Mouse (Mus musculus): Measurements from ENCODE around the gene Stam2. TPM values are rescaled to one million over a fixed set of nuclear protein-coding genes. Genes with fewer than 3 reads are reported as not detected.

Stam2 gene
- polyA plus RNA-seq, 1 experiment from 2014 or later, result 24.9 TPM

DNA sequence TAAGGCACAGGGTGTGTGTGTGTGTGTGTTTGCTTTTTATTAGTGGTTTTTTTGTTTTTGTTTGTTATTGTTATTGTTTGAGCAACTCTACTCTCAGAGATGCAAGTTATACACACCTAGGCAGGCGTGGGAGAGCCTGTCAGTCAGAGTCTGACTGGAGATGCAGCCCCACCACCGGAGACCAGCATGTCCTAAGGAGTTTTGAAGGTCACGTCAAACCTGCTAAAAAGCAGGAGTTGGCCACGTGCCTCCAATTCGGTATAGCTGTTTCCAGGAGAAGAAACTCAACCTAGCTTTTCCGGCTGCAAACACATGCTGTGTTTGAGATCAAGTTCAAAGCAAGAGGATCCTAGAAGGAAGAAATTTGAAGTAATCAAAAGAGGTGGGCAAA, 65.2 kb downstream of the Stam2 start:
- peaks cover 40% of the 10 kb centered on the region for H3K27me3 ChIP-seq (replicated peaks)
- peak overlapping the region; percentile 98 for H3K4me2 ChIP-seq
- H3K4me1 ChIP-seq, result peaks cover 20% of the 10 kb centered on the region
- H3K27ac ChIP-seq (replicated peaks), result no peak overlapping the region
- no peaks in the 10 kb centered on the region for H3K9me3 ChIP-seq
- H3K4me3 ChIP-seq, result peak overlapping the region; percentile 79
- peak overlapping the region; percentile 84; the same call in 1 of the 2 replicates for H3K9ac ChIP-seq
- 13% methylated on average over 6 of the region's 6 CpGs for WGBS
- no peak for ATAC-seq (ENCODE audit: extremely low read depth, insufficient number of reproducible peaks, low FRiP score, low TSS enrichment)
- H3K36me3 ChIP-seq, result no peaks in the 10 kb centered on the region

DNA sequence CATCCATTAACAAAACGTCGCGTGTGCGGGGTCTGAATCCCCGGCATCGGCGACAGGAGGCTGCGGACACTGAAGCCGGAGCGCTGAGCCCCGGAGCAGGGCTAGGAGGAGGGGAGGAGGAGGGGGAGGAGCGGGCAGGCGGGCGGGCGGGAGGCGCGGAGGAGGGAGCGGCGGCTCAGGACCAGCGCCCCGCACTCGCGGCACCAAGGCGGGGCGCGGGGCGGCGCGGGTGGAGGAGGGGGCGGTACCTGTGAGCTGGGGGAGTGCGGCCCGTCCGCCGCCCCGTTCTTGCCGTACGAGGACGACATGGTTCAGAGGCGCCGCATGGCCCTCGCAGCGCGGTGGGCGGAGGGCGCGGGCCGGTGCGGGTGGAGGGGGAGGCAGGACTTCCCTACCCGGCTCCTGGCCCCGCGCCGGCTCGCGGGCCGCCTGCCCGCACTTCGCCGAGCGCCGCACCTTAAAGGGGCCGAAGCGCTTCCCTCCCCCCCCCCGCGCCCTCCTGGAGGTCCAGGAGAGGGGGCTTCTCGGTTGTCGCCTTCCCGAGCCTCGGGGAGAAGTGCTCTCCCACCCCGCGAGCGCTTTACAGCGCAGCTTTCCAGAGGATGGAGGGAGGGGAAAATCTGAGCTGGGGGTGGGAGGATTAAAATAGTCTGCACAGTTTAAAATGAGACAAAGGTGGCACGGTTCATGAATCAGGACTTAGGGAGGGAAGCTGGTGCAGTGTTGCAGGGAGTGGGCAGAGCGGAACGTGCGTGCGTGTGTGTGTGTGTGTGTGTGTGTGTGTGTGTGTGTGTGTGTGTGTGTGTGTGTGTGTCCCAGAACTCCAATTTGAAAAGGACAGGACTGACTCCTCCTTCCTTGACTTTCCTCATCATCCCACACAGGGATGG, 65.8 kb downstream of the Stam2 start, which contains the start of gene Cacnb4:
Gene Cacnb4, minus strand, starts transcription at position 809 of the 890 bp plus-strand sequence.
- under 1% methylated on average over 62 of the region's 77 CpGs for WGBS
- H3K4me1 ChIP-seq, result peaks cover 20% of the 10 kb centered on the region
- no peak within 1 kb of the TSS for H3K27ac ChIP-seq (replicated peaks)
- H3K9ac ChIP-seq, result peak within 1 kb of the TSS; percentile 84
- peak within 1 kb of the TSS; percentile 98 for H3K4me2 ChIP-seq
- no peaks in the 10 kb centered on the region for H3K36me3 ChIP-seq
- H3K4me3 ChIP-seq, result peak within 1 kb of the TSS; percentile 79
- peaks cover 40% of the 10 kb centered on the region for H3K27me3 ChIP-seq (replicated peaks)
- ATAC-seq (ENCODE audit: extremely low read depth, insufficient number of reproducible peaks, low FRiP score, low TSS enrichment), result peak; percentile 47; the same call in 1 of the 2 replicates
- no peaks in the 10 kb centered on the region for H3K9me3 ChIP-seq

DNA sequence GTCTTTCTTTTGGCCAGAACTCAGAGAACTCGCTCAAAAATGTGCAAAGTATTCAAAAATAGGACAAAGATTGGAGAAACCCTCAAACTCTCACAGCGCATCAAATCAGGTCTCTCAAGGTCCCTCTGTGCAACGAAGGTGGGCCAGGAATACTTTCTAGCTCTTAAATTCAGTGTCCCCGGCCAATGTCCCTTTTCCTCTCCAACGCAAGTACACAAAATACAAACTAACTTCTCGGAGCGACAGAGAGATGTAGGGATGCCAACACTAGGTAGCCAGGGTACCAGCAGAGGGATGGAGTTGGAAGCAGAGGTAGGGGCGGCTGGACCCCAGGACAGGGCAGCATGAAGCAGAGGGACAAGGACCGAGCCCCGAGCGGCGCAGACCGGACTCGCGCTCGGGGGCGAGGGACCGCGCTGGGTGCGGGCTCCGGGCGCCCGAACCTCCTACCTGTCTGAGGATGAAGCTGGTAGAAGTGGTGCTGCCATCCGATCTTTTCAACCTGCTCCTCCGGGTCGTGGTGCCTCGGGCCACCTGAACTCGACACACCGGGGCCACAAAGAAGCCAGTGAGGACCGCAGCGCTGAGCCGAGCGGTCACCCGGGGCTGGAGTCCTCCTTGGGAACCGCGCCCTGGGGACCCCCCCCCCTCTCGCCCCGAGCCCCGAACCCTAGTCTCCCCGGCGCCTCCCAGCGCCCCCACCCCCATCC, 66.6 kb downstream of the Stam2 start:
- Histone ChIP-seq H3K36me3 (no peaks in the 10 kb centered on the region), H3K4me1 (peaks cover 20% of the 10 kb centered on the region), H3K27me3 (replicated peaks) (peaks cover 40% of the 10 kb centered on the region), H3K4me3 (peak overlapping the region; percentile 79), H3K4me2 (peak overlapping the region; percentile 98), H3K27ac (replicated peaks) (no peak overlapping the region), H3K9me3 (no peaks in the 10 kb centered on the region), H3K9ac (peak overlapping the region; percentile 84)
- WGBS, result under 1% methylated on average over 42 of the region's 42 CpGs
- no peak; the same call in 1 of the 2 replicates for ATAC-seq (ENCODE audit: extremely low read depth, insufficient number of reproducible peaks, low FRiP score, low TSS enrichment)

DNA sequence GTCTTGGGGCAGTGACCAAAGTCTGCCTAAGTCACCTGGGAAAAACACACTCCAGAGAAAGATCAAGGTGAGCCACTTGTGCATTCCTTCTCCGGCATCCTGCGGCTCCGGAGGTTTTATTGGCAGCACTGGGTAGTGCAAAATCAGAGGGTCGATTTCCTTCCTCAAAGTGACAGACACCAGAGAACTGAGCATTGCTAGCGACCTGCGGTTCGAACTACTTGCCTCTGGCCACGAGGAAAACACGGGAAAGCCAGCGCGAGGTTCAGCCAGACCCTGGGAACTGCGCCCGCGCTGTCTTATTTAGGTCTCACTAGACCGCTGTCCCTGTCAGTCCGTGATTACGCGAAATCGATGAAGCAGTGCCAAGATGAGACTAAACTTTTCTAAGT, 67.2 kb downstream of the Stam2 start:
- peaks cover 40% of the 10 kb centered on the region for H3K27me3 ChIP-seq (replicated peaks)
- no peaks in the 10 kb centered on the region for H3K9me3 ChIP-seq
- H3K4me1 ChIP-seq, result peaks cover 20% of the 10 kb centered on the region
- H3K9ac ChIP-seq, result 0 out of 2 replicates have a peak overlapping the region, but pooled peaks have one; percentile 84
- no peak for ATAC-seq (ENCODE audit: extremely low read depth, insufficient number of reproducible peaks, low FRiP score, low TSS enrichment)
- 2% methylated on average over 19 of the region's 19 CpGs for WGBS
- peak overlapping the region; percentile 79 for H3K4me3 ChIP-seq
- H3K36me3 ChIP-seq, result no peaks in the 10 kb centered on the region
- no peak overlapping the region for H3K27ac ChIP-seq (replicated peaks)
- H3K4me2 ChIP-seq, result peak overlapping the region; percentile 98

DNA sequence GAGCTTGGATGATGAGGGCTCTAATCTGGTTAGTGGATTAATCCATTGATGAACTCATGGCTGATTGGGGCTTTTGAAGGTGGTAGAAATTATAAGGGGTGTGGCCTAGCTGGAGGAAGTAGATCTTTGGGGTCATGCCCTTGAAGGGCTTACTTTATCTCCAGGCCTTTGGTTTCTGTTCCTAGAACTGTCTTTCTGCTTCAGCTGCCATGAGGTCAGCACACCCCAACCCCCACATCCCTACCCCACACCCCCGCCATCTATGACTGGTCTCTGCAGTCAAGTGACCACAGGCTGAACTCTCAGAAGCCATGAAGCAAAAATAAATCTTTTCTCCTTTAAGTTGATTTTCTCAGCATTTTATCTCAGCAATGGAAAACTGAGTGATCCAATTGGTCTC, 68.9 kb downstream of the Stam2 start:
- 61% methylated on average over 1 of the region's 1 CpGs for WGBS
- Histone ChIP-seq H3K9ac (no peak overlapping the region), H3K27me3 (replicated peaks) (peaks cover 36% of the 10 kb centered on the region), H3K4me1 (peaks cover 20% of the 10 kb centered on the region), H3K36me3 (no peaks in the 10 kb centered on the region), H3K4me2 (no peak overlapping the region), H3K4me3 (no peak overlapping the region), H3K9me3 (no peaks in the 10 kb centered on the region), H3K27ac (replicated peaks) (no peak overlapping the region)
- ATAC-seq (ENCODE audit: extremely low read depth, insufficient number of reproducible peaks, low FRiP score, low TSS enrichment), result no peak

DNA sequence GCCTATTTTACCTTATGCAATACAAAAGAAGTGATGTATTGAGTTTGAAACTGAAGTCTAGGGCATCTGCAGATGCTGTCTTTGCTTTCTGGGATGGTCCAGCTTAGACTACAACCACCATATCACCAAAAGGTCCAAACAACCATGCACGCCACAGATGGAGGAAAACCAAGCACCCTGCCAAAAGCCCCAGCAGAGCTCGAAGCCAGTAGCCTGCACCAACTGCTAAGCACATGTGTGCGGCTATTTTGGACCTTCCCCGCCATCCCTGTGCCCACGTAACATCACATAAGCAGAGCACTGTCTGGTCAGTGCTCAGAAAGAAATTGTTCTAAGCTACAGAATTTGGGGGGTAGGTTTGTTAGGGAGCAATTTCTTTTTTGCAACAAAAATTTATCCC, 71.3 kb downstream of the Stam2 start:
- Histone ChIP-seq H3K27me3 (replicated peaks) (peaks cover 26% of the 10 kb centered on the region), H3K27ac (replicated peaks) (no peak overlapping the region), H3K4me1 (peaks cover 11% of the 10 kb centered on the region), H3K4me2 (no peak overlapping the region), H3K9me3 (no peaks in the 10 kb centered on the region), H3K4me3 (no peak overlapping the region), H3K9ac (no peak overlapping the region), H3K36me3 (no peaks in the 10 kb centered on the region)
- ATAC-seq (ENCODE audit: extremely low read depth, insufficient number of reproducible peaks, low FRiP score, low TSS enrichment), result no peak
- WGBS, result 78% methylated on average over 5 of the region's 5 CpGs

DNA sequence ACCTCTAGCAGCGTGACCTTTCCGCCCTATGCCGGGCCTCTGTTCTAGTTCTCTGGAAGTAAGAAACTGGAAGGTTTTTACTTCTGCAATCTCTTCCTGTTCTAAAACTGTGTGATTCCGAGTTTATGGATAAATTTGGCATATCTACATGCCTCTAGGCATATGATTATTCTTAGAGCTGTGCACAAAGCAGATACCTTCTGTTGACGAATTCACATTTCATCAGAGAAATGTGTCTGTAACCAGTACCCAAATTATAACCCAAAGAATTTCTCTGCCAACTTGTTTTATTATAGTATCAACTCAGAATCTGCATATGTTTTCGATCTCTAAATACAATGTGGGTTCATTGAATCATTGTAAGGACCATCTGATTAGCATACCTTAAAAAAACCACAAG, 73.6 kb downstream of the Stam2 start:
- Histone ChIP-seq H3K27me3 (replicated peaks) (peaks cover 7% of the 10 kb centered on the region; the same call in 1 of the 2 replicates), H3K4me3 (no peak overlapping the region), H3K9me3 (no peaks in the 10 kb centered on the region), H3K4me1 (no peaks in the 10 kb centered on the region), H3K36me3 (no peaks in the 10 kb centered on the region), H3K9ac (no peak overlapping the region), H3K4me2 (no peak overlapping the region), H3K27ac (replicated peaks) (no peak overlapping the region)
- WGBS, result 79% methylated on average over 6 of the region's 6 CpGs
- ATAC-seq (ENCODE audit: extremely low read depth, insufficient number of reproducible peaks, low FRiP score, low TSS enrichment), result no peak

DNA sequence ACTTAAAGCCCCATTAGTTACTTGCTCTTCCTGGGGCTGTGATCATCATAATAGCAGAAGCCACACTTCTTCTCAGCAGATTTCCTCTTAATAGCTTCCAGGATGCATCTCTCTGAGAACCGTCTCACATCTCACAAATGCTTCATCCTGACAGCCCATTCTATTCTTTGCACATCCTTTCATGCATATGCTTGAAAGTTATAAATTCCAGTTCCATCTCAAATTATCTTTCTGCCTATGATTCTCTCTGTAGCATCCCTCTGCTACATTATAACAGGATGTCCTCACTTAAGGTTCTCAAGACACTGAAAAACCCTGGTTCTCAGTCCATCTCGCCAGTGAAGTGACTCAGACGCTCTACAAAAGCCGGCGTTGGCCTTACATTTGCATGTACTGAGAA, 85.4 kb downstream of the Stam2 start:
- no peaks in the 10 kb centered on the region for H3K9me3 ChIP-seq
- no peak overlapping the region for H3K9ac ChIP-seq
- H3K27me3 ChIP-seq (replicated peaks), result peaks cover 7% of the 10 kb centered on the region
- no peak for ATAC-seq (ENCODE audit: extremely low read depth, insufficient number of reproducible peaks, low FRiP score, low TSS enrichment)
- H3K4me2 ChIP-seq, result no peak overlapping the region
- no peaks in the 10 kb centered on the region for H3K4me1 ChIP-seq
- no peak overlapping the region for H3K27ac ChIP-seq (replicated peaks)
- H3K4me3 ChIP-seq, result no peak overlapping the region
- 84% methylated on average over 5 of the region's 5 CpGs for whole genome bisulfite sequencing
- no peaks in the 10 kb centered on the region for H3K36me3 ChIP-seq

DNA sequence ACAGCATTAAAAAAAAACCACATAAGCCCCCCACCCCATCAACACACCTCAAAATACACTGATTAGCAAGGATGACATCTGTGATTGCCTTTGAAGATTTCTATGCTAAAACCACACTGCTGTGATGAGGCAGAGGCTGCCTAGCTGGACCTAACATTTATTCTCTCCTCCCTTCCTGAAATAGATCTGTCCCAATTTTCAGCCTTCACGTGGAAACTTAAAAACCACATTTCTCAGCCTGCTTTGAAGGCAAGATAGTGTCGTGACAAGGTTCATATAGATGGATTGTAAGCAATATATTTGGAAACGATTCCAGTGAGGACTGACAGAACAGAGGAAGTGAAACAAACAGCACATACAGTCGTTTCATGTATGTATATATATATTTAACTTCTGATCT, 87.5 kb downstream of the Stam2 start:
- H3K36me3 ChIP-seq, result no peaks in the 10 kb centered on the region
- no peak for ATAC-seq (ENCODE audit: extremely low read depth, insufficient number of reproducible peaks, low FRiP score, low TSS enrichment)
- no peak overlapping the region for H3K9ac ChIP-seq
- no peak overlapping the region for H3K4me3 ChIP-seq
- H3K9me3 ChIP-seq, result no peaks in the 10 kb centered on the region
- no peaks in the 10 kb centered on the region for H3K4me1 ChIP-seq
- H3K4me2 ChIP-seq, result no peak overlapping the region
- WGBS, result 56% methylated on average over 4 of the region's 4 CpGs
- no peak overlapping the region for H3K27ac ChIP-seq (replicated peaks)
- H3K27me3 ChIP-seq (replicated peaks), result no peaks in the 10 kb centered on the region

DNA sequence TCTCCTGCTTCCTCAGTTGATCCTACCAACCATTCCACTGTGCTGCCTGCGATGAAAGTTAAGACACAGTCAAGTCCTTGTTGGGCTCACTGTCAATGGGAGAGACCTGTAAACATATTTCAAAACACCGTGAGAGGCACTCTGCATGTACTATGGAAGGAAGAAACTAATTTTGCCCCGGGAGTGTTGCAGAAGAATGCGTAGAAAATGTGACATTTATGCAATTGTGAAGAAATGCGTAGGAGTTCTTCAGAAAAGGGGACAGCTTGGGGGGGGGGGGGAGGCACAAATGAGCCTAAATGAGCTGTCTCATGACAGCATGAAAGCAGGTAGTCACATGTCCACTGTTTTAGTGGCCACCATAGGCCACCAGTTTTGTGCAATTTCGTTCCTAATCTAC, 90.5 kb downstream of the Stam2 start:
- Histone ChIP-seq H3K4me3 (no peak overlapping the region), H3K36me3 (no peaks in the 10 kb centered on the region), H3K9ac (no peak overlapping the region), H3K27me3 (replicated peaks) (no peaks in the 10 kb centered on the region), H3K4me2 (no peak overlapping the region), H3K4me1 (peaks cover 9% of the 10 kb centered on the region), H3K9me3 (no peaks in the 10 kb centered on the region), H3K27ac (replicated peaks) (no peak overlapping the region)
- WGBS, result 82% methylated on average over 6 of the region's 6 CpGs
- no peak for ATAC-seq (ENCODE audit: extremely low read depth, insufficient number of reproducible peaks, low FRiP score, low TSS enrichment)

DNA sequence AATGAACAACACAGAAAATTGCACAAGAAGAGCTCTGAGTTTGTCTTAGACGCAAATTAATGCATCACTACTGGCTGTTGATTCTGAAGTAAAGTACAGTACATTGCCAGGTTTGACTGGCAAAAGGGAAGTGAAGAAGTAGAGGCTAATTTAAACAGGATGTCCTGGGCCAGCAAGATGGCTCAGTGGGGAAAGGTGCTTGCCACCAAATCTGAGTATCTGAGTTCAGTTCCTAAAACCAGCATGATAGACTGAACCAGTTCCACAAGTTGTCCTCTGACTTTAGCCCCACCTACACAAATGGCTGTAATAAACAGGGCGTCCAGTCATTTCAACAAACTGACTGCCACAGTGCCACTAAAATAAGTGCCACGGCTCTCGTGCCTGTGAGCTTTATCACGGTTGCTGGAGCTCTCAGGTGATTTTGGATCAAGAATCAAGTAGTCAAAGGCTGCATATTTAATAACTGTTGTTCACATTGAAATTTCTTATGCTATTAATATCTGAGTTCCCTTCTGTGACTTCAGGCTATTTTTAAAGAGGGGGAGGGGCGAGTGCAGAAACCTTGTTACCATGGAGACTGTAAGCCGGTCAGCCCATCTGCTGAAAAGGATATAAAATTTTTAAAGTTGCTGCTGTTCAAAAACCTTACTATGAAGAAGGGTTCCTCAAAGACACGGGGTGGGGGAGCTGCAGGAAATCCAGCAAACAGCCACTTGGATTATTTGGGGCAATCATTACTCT, 94.7 kb downstream of the Stam2 start:
- H3K4me3 ChIP-seq, result no peak overlapping the region
- no peak overlapping the region for H3K27ac ChIP-seq (replicated peaks)
- no peak overlapping the region for H3K9ac ChIP-seq
- WGBS, result 63% methylated on average over 8 of the region's 8 CpGs
- H3K4me1 ChIP-seq, result peaks cover 9% of the 10 kb centered on the region
- H3K9me3 ChIP-seq, result no peaks in the 10 kb centered on the region
- peak overlapping the region; percentile 33 for H3K4me2 ChIP-seq
- no peaks in the 10 kb centered on the region for H3K27me3 ChIP-seq (replicated peaks)
- ATAC-seq (ENCODE audit: extremely low read depth, insufficient number of reproducible peaks, low FRiP score, low TSS enrichment), result no peak
- no peaks in the 10 kb centered on the region for H3K36me3 ChIP-seq

Data from heart, embryonic 13.5 days (tissue).